Comparison of ENCODE assay signal across 9 mouse cellular contexts in genomic region chr2:147193271-147194255, GRCm38 (mm10). TPM values are rescaled to one million over a fixed set of nuclear protein-coding genes. Genes with fewer than 3 reads are reported as not detected.
A peak's percentile ranks its signal among the peaks of the same experiment; 100 is the strongest.
DNase-seq lines count a peak whose midpoint lies in the region; ATAC-seq and TF ChIP-seq lines count a peak whose summit lies in the region.
"Had no signal": no experiment of that assay in that cellular context is flagged by ENCODE, and none has a peak within 500 bp of the region (broad histone marks: within the 10 kb centered on the region; RNA-seq: fewer than 3 reads in every experiment).

Gene Nkx2-2 (minus strand): TSS chr2:147194243.

- no peaks in the 10 kb centered on the region for H3K9me3 ChIP-seq in kidney, postnatal 0 days (replicated peaks; ENCODE audit: low read length)
- no peaks in the 10 kb centered on the region for H3K9me3 ChIP-seq in hindbrain, embryonic 11.5 days (ENCODE audit: control insufficient read depth, low read length)
- no peaks in the 10 kb centered on the region for H3K9me3 ChIP-seq in midbrain, embryonic 15.5 days

- H3K27me3 ChIP-seq in kidney, postnatal 0 days (ENCODE audit: insufficient read depth, low read length): peaks cover 80% of the 10 kb centered on the region
- peaks cover 95% of the 10 kb centered on the region for H3K27me3 ChIP-seq in hindbrain, embryonic 11.5 days (ENCODE audit: control insufficient read depth, insufficient read depth, low read length)
- peaks cover 93% of the 10 kb centered on the region for H3K27me3 ChIP-seq in midbrain, embryonic 15.5 days (replicated peaks)

- no peaks in the 10 kb centered on the region; the same call in 1 of the 2 replicates for H3K4me1 ChIP-seq in kidney, postnatal 0 days (replicated peaks; ENCODE audit: insufficient read depth, low read length)
- H3K4me1 ChIP-seq in hindbrain, embryonic 11.5 days (replicated peaks; ENCODE audit: control insufficient read depth, insufficient read depth, low read length): peaks cover 21% of the 10 kb centered on the region
- peaks cover 32% of the 10 kb centered on the region for H3K4me1 ChIP-seq in midbrain, embryonic 15.5 days

- H3K4me2 ChIP-seq in kidney, postnatal 0 days (ENCODE audit: low read length): peak within 1 kb of the TSS; percentile 63
- H3K4me2 ChIP-seq in hindbrain, embryonic 11.5 days (replicated peaks; ENCODE audit: low read depth, low read length): peak within 1 kb of the TSS; percentile 63
- H3K4me2 ChIP-seq in midbrain, embryonic 15.5 days: peak within 1 kb of the TSS; percentile 60

- WGBS in kidney, postnatal 0 days: 1% methylated on average over 51 of the region's 54 CpGs
- WGBS in hindbrain, embryonic 11.5 days: under 1% methylated on average over 52 of the region's 54 CpGs
- under 1% methylated on average over 44 of the region's 54 CpGs for WGBS in midbrain, embryonic 15.5 days

- TF ChIP-seq CTCF in kidney, postnatal 0 days (IDR thresholded peaks at IDR 0.05; ENCODE audit: low read depth): peak; percentile 8; the same call in 1 of the 2 replicates

- peak within 1 kb of the TSS; percentile 30 for H3K4me3 ChIP-seq in kidney, postnatal 0 days (replicated peaks; ENCODE audit: low read depth, low read length)
- H3K4me3 ChIP-seq in hindbrain, embryonic 11.5 days (ENCODE audit: low read depth, low read length): peak within 1 kb of the TSS; percentile 34
- H3K4me3 ChIP-seq in midbrain, embryonic 15.5 days: peak within 1 kb of the TSS; percentile 36

- H3K9ac ChIP-seq in kidney, postnatal 0 days (ENCODE audit: low read depth, low read length): no peak within 1 kb of the TSS
- H3K9ac ChIP-seq in hindbrain, embryonic 11.5 days (ENCODE audit: low read depth, low read length): no peak within 1 kb of the TSS
- H3K9ac ChIP-seq in midbrain, embryonic 15.5 days: peak within 1 kb of the TSS; percentile 25

- H3K27ac ChIP-seq in kidney, postnatal 0 days: no peak within 1 kb of the TSS
- peak within 1 kb of the TSS; percentile 33; the same call in 1 of the 2 replicates for H3K27ac ChIP-seq in hindbrain, embryonic 11.5 days (ENCODE audit: low read depth, low read length)
- peak within 1 kb of the TSS; percentile 50; the same call in 1 of the 2 replicates for H3K27ac ChIP-seq in midbrain, embryonic 15.5 days
- H3K27ac ChIP-seq: macrophage had no signal

- DNase-seq in kidney, postnatal 0 days (ENCODE audit: low spot score): no peak
- no peak for DNase-seq in kidney, adult 9 months
- DNase-seq in embryo, embryonic 10 days (ENCODE audit: low spot score): peak; percentile 49
- DNase-seq in hindbrain, embryonic 11.5 days (ENCODE audit: low spot score): peak; percentile 68
- no peak for DNase-seq in thymus, postnatal 36 days
- DNase-seq in c-Kit-positive CD71-positive TER-119-positive erythroid progenitor cells, embryonic 14.5 days (ENCODE audit: low spot score): no peak
- DNase-seq in frontal cortex, adult 2 months (ENCODE audit: extremely low spot score in 1 of 2, low spot score in 1 of 2): no peak

- ATAC-seq in kidney, postnatal 0 days (replicated peaks; ENCODE audit: low FRiP score, low read depth): peak; percentile 33; the same call in 1 of the 2 replicates
- ATAC-seq in hindbrain, embryonic 11.5 days (ENCODE audit: low FRiP score): peak; percentile 27
- ATAC-seq in midbrain, embryonic 15.5 days (replicated peaks): peak; percentile 43

- H3K36me3 ChIP-seq in kidney, postnatal 0 days (ENCODE audit: insufficient read depth, low read length): no peaks in the 10 kb centered on the region
- no peaks in the 10 kb centered on the region for H3K36me3 ChIP-seq in hindbrain, embryonic 11.5 days (ENCODE audit: control insufficient read depth, insufficient read depth, low read length)
- H3K36me3 ChIP-seq in midbrain, embryonic 15.5 days (replicated peaks): no peaks in the 10 kb centered on the region

RNA-seq across cellular contexts. Expression of gene Nkx2-2, which starts in this region (rescaled TPM):
- polyA plus RNA-seq in kidney, postnatal 0 days (2015; fragmentation: Nextera tagmentation; extraction: Ambion mirVana): 0.20 TPM in 1 of 2 replicates, not detected in the other
- polyA plus RNA-seq in hindbrain, embryonic 11.5 days (2014; fragmentation: Nextera tagmentation; extraction: Ambion mirVana): 3.4 and 5.7 TPM in 2 replicates
- polyA plus RNA-seq in midbrain, embryonic 15.5 days (2015; fragmentation: Nextera tagmentation; extraction: Ambion mirVana): 6.3 and 9.4 TPM in 2 replicates
- 7.0 and 7.4 TPM in 2 replicates for polyA plus RNA-seq in frontal cortex, adult 2 months (2012; rRNA removed)
- polyA plus RNA-seq: macrophage had no signal

Comparison
In these comparisons a context has a peak if more than half of its experiments do, and no peak if none do; other contexts are left out.
1. Peak in ATAC-seq, H3K4me3 ChIP-seq and H3K4me2 ChIP-seq in kidney, postnatal 0 days; RNA of the gene not detected or under 1 TPM.
2. DNase-seq: peak in embryo, embryonic 10 days (single experiment) and hindbrain, embryonic 11.5 days (single experiment); none in kidney, postnatal 0 days (single experiment), kidney, adult 9 months (single experiment), thymus, postnatal 36 days (0 of 2), c-Kit-positive CD71-positive TER-119-positive erythroid progenitor cells, embryonic 14.5 days (single experiment) and frontal cortex, adult 2 months (0 of 2).
3. Peak in every context shown above with its lines, with median percentiles within 50 percentile points of each other: ATAC-seq, H3K4me2 ChIP-seq and H3K4me3 ChIP-seq.